Mouse (Mus musculus): ENCODE results near the gene Rbmxl1.
"Not testable (repeated sequence)": the region's sequence is repeated elsewhere in the genome, so short reads cannot be mapped to it uniquely, and the experiment has no call there.

- TF ChIP-seq POLR2A (IDR thresholded peaks at IDR 0.05; ENCODE audit: insufficient read length, low read depth); E2F4 (IDR thresholded peaks at IDR 0.05; ENCODE audit: insufficient read depth); CEBPB (IDR thresholded peaks at IDR 0.05; ENCODE audit: insufficient read depth, poor library complexity, severe bottlenecking); MAX (IDR thresholded peaks at IDR 0.05; ENCODE audit: low read depth); MYOD1 (IDR thresholded peaks at IDR 0.05; ENCODE audit: control insufficient read depth in 1 of 3, insufficient read length in 2 of 3, low read depth in 2 of 3); MYOG (IDR thresholded peaks at IDR 0.05; ENCODE audit: control insufficient read depth in 1 of 3, insufficient read depth in 1 of 3, insufficient read length in 2 of 3, low read depth in 2 of 3); POLR2AphosphoS2 (IDR thresholded peaks at IDR 0.05; ENCODE audit: insufficient read length, low read depth): not testable (repeated sequence)
Measured at GRCm38 (mm10) chr8:78496273-78496672, 12.4 kb downstream of the Rbmxl1 start.

All from myocyte (in vitro differentiated cells).